Mouse (Mus musculus) hindbrain, postnatal 0 days (tissue): ENCODE results near the gene Tigar. TPM values are rescaled to one million over a fixed set of nuclear protein-coding genes. Genes with fewer than 3 reads are reported as not detected.

Source experiments
- ATAC-seq: fragments of 200-750 bp; cut with Nextera tagmentation; 2 replicates; pipeline ENCODE4 v1.8.0; 2017; ENCODE audit warnings: mild to moderate bottlenecking, moderate TSS enrichment, moderate library complexity
- DNase-seq: peaks from one replicate; pipeline ENCODE4 v3.0.0-alpha.2; 2015; ENCODE audit warnings: low spot score
- H3K27ac ChIP-seq: fragments of 300-500 bp; sonication (generic); 2 replicates; pipeline ENCODE4 v1.5.1; 2014; ENCODE audit warnings: mild to moderate bottlenecking
- H3K27me3 ChIP-seq: fragments of 300-500 bp; sonication (generic); 2 replicates; pipeline ENCODE4 v1.6.1; 2014; ENCODE audit warnings: low read length, mixed read lengths; ENCODE audit not compliant: insufficient read depth
- H3K36me3 ChIP-seq: fragments of 300-500 bp; sonication (generic); 2 replicates; pipeline ENCODE4 v1.6.1; 2014; ENCODE audit warnings: low read length, mixed read lengths; ENCODE audit not compliant: insufficient read depth
- H3K4me1 ChIP-seq: fragments of 300-500 bp; sonication (generic); 2 replicates; pipeline ENCODE4 v1.6.1; 2014; ENCODE audit warnings: antibody characterized with exemption, low read length, mixed read lengths; ENCODE audit not compliant: insufficient read depth
- H3K4me2 ChIP-seq: fragments of 300-500 bp; sonication (generic); 2 replicates; pipeline ENCODE4 v1.6.1; 2014; ENCODE audit warnings: low read depth, mild to moderate bottlenecking, low read length, moderate library complexity, mixed read lengths
- H3K4me3 ChIP-seq: fragments of 300-500 bp; sonication (generic); 2 replicates; pipeline ENCODE4 v1.5.1; 2014; ENCODE audit warnings: low read length
- H3K9ac ChIP-seq: fragments of 300-500 bp; sonication (generic); replicated peaks from 2 replicates; pipeline ENCODE4 v1.6.1; 2014; ENCODE audit warnings: mild to moderate bottlenecking, low read length, moderate library complexity, mixed read lengths
- H3K9me3 ChIP-seq: fragments of 300-500 bp; sonication (generic); 2 replicates; pipeline ENCODE4 v1.6.1; 2016; ENCODE audit warnings: low read length, mixed read lengths
- CTCF ChIP-seq: IDR thresholded peaks from 2 replicates; pipeline ENCODE4 v1.5.1; 2016; ENCODE audit warnings: antibody characterized with exemption, control low read depth, low read depth
- WGBS: fragments of 180-500 bp; shearing (Covaris S2); extraction: QIAGEN DNeasy Blood & Tissue Kit; methylation state at CpG from one replicate; pipeline ENCODE4 v1.1.7; 2014; 5-methylcytosine and 5-hydroxymethylcytosine counted together
- polyA plus RNA-seq: library from polyadenylated mRNA; unstranded; fragments of >200 nt; fragmentation: Nextera tagmentation; extraction: Ambion mirVana; gene quantifications from 2 replicates; pipeline ENCODE4 v1.2.1, GENCODE M21; 2015
- total RNA-seq: library from RNA; depleted of rRNA; stranded (reverse); fragments of >200 nt; gene quantifications from 2 replicates; pipeline ENCODE4 v1.2.3, GENCODE M21; 2014

Gene Tigar
- total and polyA plus RNA-seq, 2 experiments from 2014 or later = 4.9 to 7.7 TPM

DNA sequence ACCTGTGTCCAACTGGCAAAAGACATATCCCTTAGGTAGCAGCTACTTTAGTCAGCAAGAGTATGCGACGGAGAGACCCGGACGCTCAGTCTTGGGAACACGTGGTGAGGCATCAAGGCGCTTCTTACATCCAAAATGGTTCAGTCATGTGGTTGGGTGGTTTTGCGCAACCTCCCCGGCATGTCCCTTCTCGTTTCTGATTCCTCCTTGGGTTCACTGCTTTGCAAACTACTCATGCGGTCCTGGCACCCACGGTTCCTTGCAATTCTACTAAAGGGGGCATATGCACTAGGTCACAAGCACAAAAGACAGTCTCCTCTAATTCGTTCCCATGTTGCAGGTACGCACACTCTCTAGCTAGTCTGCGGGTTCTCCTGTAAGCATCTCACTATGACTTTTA, 20.3 kb upstream of the Tigar start:
- DNase-seq (no peak), ATAC-seq (no peak)
- peaks cover 3% of the 10 kb centered on the region; the same call in 1 of the 2 replicates for H3K4me1 ChIP-seq
- H3K9ac ChIP-seq = no peak overlapping the region
- H3K36me3 ChIP-seq = no peaks in the 10 kb centered on the region; the same call in 1 of the 2 replicates
- no peak for TF ChIP-seq CTCF
- no peak overlapping the region for H3K4me3 ChIP-seq
- no peak overlapping the region for H3K27ac ChIP-seq
- H3K27me3 ChIP-seq = no peaks in the 10 kb centered on the region
- no peaks in the 10 kb centered on the region for H3K9me3 ChIP-seq
- no peak overlapping the region for H3K4me2 ChIP-seq
- WGBS = 92% methylated on average over 14 of the region's 14 CpGs

GRCm38 (mm10) chr6:127123506-127123905, 14.1 kb upstream of the Tigar start:
- ATAC-seq = no peak
- Histone ChIP-seq H3K27ac (no peak overlapping the region), H3K4me2 (no peak overlapping the region), H3K9ac (no peak overlapping the region), H3K36me3 (no peaks in the 10 kb centered on the region; the same call in 1 of the 2 replicates), H3K27me3 (no peaks in the 10 kb centered on the region), H3K4me1 (no peaks in the 10 kb centered on the region), H3K9me3 (no peaks in the 10 kb centered on the region), H3K4me3 (no peak overlapping the region)
- DNase-seq = no peak
- TF ChIP-seq CTCF = no peak
- whole genome bisulfite sequencing = 88% methylated on average over 7 of the region's 7 CpGs

- DNase-seq = no peak
- TF ChIP-seq CTCF = no peak
- no peaks in the 10 kb centered on the region for H3K27me3 ChIP-seq
- no peak overlapping the region for H3K4me3 ChIP-seq
- no peaks in the 10 kb centered on the region; the same call in 1 of the 2 replicates for H3K36me3 ChIP-seq
- no peak overlapping the region for H3K4me2 ChIP-seq
- no peak for ATAC-seq
- H3K27ac ChIP-seq = no peak overlapping the region
- 89% methylated on average over 5 of the region's 5 CpGs for WGBS
- no peaks in the 10 kb centered on the region for H3K4me1 ChIP-seq
- no peak overlapping the region for H3K9ac ChIP-seq
- H3K9me3 ChIP-seq = no peaks in the 10 kb centered on the region
Measured at GRCm38 (mm10) chr6:127122996-127123395, 13.6 kb upstream of the Tigar start.

DNA sequence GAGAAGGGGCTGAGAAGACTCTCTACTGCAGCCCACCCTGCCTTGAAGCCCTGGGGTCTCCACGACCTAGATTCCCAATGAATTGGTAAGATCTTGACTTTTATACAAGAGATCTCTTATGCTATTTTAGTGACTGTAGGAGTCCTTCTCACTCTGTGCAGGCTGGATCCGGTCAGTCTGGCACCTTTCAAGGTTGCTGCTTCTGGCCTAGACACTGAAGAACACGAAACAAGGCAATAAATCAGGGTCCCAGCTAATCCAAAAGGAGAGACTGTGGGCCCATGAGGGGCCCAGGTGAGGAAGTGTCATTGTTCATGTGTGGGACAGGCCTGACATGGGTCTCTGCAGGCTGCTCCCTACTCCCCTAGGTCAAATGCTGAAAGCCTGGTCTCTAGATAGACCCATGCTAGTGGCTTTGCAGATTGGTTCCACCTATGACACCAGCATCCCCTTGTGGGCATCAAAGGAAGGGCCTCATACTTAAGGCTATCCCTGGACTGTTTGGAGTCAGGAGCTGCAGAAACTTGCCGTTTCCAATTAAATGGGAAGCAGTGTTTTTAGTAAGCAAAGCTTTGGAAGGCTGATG, 13.0 kb upstream of the Tigar start:
- peak; percentile 84 for TF ChIP-seq CTCF
- Histone ChIP-seq H3K9me3 (no peaks in the 10 kb centered on the region), H3K27me3 (no peaks in the 10 kb centered on the region), H3K4me3 (no peak overlapping the region), H3K9ac (no peak overlapping the region), H3K4me1 (no peaks in the 10 kb centered on the region), H3K36me3 (no peaks in the 10 kb centered on the region), H3K4me2 (no peak overlapping the region), H3K27ac (no peak overlapping the region)
- 79% methylated on average over 4 of the region's 4 CpGs for WGBS
- peak; percentile 67 for ATAC-seq
- DNase-seq = peak; percentile 46

DNA sequence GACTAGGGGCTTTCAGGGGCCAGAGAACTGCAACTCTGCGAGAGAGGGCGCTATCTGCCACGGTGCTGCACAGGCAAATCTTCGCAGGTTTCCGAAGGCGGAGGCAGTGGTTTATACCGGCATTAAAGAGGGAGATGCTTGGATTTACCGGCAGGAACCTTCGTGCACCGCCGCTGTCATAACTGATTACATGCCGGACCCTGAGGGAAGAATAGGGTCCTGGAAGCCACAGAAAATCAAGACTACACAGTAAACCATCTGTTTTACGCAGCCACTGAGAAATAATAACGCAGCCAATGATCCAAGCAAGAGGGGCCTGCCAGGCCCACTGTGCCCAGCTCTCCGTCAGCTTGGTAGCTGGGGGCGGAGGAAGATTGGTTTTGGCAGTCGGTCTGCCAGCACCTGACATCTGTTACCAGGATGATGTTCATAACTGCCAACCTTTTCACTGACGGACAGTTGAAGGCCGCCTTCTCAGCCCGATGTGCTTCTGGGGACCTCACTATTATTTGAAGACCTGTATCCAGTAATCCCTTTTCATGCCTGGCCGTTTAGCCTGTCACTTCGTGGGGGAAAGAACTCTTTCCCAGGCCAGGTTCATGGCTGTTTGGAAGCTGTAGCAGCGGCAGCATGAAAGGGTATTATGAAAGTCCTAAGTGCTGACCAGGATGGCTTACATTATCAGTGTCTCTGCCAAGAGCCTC, 5.5 kb upstream of the Tigar start:
- H3K36me3 ChIP-seq = no peaks in the 10 kb centered on the region
- 42% methylated on average over 23 of the region's 23 CpGs for WGBS
- peak overlapping the region; percentile 54 for H3K27ac ChIP-seq
- no peaks in the 10 kb centered on the region for H3K4me1 ChIP-seq
- ATAC-seq = peak; percentile 88
- TF ChIP-seq CTCF = no peak; the same call in 1 of the 2 replicates
- H3K4me3 ChIP-seq = no peak overlapping the region
- peak; percentile 82 for DNase-seq
- H3K27me3 ChIP-seq = no peaks in the 10 kb centered on the region
- H3K4me2 ChIP-seq = no peak overlapping the region
- H3K9me3 ChIP-seq = no peaks in the 10 kb centered on the region
- no peak overlapping the region for H3K9ac ChIP-seq

DNA sequence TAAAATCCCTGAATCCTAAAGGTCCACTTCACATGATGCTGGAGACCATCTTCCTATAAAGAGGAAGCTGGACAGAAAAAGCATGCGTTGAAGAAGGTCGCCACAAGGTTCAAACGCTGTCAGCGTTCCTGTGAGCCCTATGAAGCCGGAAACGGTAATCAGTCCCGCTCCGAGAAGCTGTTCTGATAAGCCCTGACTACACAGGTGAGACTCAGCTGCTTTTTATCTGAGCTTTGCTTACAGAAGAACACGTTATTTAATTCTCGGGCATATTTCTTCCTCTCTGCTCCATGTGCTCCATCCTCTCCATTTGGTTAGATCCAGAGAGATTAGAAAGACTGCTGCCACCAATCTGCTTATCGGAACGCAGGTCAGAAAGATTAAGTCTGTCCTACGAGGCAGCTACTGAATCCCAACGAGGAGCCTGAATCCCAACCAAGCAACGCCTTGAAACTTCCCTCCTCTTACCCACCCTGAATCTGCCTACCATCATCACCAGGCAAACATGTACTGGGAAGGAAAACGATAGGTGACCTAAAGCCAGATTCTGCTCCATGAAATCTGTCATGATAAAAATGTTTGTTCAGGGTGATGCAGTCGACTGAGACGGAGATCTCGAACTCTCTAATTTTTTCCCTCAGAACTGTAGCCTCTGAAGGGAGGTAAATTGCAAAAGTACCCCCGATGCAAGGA, 843 bp downstream of the Tigar start:
- Histone ChIP-seq H3K4me1 (peaks cover 7% of the 10 kb centered on the region; the same call in 1 of the 2 replicates), H3K9ac (peak overlapping the region; percentile 55), H3K4me3 (peak overlapping the region; percentile 64), H3K27ac (no peak overlapping the region; the same call in 1 of the 2 replicates), H3K36me3 (no peaks in the 10 kb centered on the region), H3K9me3 (no peaks in the 10 kb centered on the region), H3K4me2 (peak overlapping the region; percentile 90), H3K27me3 (no peaks in the 10 kb centered on the region)
- TF ChIP-seq CTCF = no peak
- WGBS = 35% methylated on average over 20 of the region's 20 CpGs
- DNase-seq (no peak), ATAC-seq (no peak)
